Mouse (Mus musculus) MN1 (cell line): ENCODE data around the gene Iapp.
"Not testable (repeated sequence)": the region's sequence is repeated elsewhere in the genome, so short reads cannot be mapped to it uniquely, and the experiment has no call there.

Experiments
- DNase-seq: peaks from one replicate; pipeline ENCODE4 v3.0.0-alpha.2; 2016; ENCODE audit warnings: low spot score

Iapp gene

DNA sequence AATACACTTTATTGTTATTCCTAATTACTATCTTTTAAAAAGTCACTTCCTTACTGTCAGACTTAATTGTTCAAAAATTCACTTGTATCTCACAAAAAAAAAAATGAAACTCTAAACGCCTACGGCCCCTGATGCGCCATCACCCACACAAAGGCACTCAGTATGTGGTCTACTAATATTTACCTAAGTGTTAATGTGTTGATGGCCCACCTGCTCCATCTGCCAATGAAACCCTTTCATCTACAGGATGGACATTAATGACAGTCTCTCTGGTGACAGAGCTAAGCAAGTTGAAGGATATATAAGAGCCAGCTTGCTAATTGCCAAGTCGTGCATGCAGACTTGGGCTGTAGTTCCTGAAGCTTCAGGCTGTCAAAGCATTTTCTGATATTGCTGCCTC lies at the start of gene Iapp:
Iapp (plus strand) TSS at position 326 of the 400 bp plus-strand sequence.
- no peak for DNase-seq

DNA sequence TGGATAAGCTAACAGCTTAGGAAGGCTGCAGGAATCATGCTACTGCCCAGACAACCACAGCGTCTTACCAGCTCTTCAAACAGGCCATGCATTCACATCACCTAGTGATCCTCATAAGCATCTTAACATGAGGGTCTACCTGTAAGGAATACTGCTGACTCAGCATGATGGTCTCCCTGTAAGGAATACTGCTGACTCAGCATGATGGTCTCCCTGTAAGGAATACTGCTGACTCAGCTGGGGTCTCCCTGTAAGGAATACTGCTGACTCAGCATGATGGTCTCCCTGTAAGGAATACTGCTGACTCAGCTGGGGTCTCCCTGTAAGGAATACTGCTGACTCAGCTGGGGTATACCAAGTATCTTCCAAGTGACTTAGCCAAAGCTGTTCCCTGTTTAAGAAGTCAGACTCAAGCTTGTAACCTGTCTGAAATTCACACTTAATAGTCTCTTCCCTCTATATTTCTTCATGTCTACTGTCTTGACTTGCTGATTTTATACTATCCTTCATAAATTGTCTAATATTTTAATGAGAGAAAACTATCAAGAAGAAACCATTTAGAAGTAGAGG lies 47.4 kb upstream of the Iapp start:
- DNase-seq: not testable (repeated sequence)

DNA sequence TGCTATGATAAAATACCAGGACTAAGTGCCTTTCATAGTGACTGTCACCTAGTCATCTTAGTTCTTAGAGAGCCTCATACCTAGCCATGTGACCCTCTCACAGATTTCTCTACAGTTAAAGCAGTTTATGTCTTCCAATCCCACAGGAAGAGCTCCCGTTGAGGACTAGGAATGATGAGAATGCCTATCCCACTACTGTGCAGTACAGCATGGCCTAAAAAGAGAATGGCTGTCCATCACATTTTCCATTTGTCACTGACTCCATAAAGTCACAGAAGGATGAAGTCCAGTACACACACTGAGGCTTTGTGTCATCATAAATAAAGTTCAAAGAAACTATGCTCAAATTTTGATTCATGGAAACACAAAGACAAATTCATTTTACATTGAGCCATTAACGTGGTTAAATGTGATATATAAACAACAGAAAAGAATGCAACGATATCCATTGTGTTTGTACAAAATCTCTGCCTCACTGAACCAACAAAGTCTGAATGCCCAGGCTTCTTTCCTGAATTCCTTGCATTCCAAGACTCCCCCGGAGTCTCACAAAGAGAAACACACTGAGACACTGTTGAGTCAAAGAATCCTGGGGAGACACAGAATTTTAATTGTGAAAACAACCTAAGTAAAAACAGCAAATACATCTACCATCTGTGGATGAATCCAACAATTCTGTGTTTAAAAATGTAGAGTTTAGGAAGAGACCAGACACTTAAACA lies 22.3 kb upstream of the Iapp start:
- DNase-seq: no peak

DNA sequence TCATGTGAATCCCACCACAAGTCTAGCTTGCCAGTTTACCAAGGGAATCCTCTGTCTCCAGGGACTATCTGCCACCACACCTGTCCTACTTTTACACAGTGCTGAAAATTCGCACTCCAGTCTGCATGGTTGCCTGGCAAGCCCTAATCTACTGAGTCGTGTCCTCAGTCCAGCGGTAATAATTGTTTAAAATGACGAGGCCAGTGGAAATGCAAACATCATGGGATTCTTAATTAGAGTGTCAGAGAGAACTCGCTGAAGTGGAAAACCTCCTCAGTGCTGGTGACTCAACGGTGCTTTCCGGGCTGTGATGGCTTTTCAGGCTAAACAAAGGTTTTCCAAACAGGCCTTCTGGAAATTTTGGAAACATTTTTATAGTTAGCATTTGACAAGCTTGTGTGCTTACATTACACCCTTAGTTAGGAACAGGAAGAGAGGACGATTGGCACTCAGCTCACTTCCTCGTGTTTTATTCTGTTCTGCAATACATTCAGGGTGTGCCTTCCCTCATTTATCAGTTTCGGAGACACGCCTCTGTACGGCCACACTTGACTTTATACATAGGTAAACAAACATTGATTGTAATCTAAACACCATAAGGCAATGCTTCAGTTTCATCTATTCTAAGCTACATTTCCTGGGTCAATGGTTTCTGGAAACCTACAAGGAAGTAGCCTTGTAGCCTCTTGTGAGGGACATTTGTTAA lies 8.7 kb upstream of the Iapp start:
- no peak for DNase-seq

DNA sequence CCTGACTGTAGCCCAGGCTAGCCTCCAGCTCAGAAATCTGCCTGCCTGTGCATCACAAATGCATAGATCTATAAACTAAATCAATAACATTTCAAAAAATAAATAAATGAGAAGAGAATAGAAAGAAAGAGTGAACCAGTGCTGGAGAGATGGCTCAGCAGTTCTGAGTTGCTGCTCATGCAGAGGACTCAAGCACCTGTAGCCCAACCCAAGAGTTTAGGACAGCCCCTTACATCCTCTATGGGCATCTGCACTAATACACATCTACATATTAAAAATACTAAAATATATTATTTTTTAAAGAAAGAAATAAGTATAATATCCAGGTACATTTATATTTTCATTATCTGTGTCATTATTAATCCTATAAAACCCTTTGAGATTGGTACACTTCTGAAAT lies 6.9 kb downstream of the Iapp start:
- DNase-seq: no peak

DNA sequence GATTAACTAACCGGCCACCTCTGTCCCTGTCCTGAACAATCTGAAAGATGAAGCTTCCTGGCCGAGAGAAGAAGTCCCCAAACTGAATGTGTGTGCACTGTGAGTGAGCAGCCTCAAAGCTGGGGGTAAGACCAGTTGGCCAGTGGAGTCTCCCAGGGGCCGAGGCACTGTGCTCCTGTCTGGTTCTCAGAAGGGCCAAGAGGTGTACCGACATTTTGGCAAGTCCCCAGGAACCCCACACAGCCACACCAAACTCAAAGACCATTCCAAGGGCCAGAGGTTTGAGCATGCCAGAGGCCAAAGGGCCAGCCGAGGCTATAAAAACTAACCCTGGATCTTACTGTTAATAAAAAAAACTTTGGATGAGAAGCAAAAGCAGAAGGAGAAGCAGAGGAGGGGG lies 16.1 kb downstream of the Iapp start:
- DNase-seq: no peak

DNA sequence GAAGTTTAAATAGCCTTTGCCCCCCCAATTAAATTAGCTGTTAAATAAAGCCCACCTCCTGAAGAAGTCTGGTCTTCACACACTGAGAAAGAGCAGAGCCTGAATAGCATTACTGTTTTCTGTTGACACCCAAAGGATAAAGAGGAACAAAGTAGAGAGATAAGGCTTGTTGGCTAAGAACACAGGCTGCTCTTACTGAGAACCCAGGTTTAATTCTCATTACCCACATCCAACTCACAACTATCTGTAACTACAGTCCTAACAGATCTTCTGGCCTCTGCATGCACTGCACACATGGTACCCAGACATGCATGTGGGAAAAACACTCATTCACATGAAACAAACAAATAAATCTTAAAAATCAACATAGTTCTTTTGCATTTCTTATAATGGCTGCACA lies 18.9 kb downstream of the Iapp start:
- DNase-seq: no peak

DNA sequence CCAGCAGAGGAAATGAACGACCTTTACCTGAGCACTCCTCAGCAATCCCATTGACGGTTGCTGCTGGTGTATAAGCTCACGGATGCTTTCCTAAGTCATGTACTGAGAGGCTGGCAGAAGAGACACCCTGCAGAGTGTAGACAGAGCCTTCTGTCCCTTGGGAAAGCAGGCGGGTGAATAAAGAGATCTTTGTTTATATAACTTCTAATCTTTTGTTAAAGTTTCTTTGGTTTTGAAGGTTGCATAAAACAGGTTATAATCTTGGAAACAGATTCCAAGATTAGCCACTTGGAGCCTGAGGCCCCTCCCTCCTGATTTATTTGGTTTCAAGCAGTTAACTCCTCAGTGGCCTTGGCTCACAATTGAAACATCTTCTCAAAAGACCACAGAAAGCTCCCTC lies 24.7 kb downstream of the Iapp start, which contains the start of gene Slco1a5:
Slco1a5 (minus strand) TSS at position 101 of the 400 bp plus-strand sequence.
- no peak for DNase-seq

DNA sequence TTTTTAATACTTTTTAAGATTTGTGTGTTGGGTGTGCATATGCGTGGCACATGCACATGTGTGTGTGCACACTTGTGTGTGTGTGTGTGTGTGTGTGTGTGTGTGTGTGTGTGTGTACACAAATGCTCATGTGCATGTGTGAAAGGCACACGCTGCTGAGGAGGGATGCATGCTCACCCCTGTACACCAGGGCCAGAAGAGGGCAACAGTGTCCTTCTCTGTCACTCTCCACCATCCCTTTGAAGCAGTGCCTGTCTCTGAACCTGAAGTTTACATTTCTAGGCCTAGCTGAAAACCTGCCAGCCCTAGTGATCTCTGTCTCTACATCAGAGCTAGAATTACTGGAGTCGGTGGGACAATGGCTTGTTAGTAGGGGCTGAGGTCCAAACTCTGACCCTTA lies 28.4 kb downstream of the Iapp start:
- no peak for DNase-seq

DNA sequence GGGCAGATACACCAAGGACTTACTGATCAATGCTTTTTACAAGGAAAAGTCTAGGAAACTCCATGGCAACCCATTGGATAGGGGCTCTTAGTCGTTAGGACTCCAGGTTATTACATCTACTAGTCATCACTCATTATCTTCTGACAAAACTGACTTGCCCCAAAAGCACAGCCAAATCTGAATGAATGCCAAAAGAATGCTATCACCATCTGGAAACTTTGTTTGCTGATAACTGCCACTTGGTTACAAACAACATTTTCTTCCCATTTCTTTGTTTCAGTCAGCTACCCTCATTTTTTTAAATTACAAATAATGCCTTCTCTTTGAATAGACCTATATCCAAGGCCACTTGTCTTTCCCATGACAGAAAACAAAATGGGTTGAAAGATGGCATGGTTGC lies 31.0 kb downstream of the Iapp start:
- no peak for DNase-seq

DNA sequence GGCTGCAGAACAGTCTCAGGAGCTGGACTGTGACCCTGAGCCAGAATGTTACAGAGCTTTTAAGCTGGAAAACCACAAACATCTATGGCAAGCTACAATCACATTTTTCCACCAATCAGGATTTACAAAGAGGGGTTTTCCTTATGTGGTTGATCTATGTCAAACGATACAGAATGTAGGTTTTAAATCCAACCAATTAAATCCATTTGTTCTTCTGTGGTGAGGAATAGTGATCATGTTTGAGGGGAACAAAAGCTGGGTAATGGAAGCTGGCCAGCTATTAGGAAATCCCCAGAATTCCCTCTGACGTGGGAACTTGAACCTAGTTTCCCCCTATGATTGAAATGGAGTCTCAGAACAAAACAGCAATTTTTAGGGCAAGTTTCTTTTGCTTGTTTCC lies 40.7 kb downstream of the Iapp start:
- DNase-seq: no peak

DNA sequence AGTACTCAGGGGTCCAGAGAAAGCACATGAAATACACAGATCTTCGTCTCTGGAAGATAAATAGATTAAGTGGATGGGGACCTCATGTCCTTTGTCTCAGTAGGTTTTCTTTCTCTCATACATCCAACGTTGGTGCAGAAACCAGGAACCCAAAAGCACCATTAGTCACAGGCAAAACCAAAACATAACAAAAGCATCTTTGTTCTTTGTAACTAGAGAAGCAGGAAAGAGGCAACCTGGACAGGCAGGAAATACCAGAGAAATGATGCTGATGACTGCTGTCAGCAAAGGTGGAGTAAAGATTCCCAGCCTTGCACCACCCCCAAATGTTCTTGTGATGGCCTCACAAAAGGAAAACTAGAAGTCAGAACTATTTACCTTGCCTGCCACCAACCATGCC lies 41.4 kb downstream of the Iapp start:
- DNase-seq: no peak

DNA sequence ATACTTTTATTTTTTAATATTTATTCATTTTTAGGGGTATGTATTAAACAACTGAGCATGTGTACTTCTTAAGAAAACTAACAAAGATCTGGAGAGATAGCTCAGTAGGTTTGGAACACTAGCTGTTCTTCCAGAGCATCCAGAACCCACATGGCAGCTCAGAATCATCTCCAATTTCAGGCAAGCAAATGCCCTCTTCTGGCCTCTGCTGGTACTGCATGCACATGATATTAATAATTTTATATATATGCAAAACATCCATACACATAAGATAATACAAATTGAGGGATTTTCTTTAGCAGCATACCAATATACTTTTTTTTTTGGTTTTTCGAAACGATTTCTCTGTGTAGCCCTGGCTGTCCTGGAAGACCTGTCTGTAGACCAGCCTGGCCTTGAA lies 45.3 kb downstream of the Iapp start:
- peak; percentile 20 for DNase-seq

DNA sequence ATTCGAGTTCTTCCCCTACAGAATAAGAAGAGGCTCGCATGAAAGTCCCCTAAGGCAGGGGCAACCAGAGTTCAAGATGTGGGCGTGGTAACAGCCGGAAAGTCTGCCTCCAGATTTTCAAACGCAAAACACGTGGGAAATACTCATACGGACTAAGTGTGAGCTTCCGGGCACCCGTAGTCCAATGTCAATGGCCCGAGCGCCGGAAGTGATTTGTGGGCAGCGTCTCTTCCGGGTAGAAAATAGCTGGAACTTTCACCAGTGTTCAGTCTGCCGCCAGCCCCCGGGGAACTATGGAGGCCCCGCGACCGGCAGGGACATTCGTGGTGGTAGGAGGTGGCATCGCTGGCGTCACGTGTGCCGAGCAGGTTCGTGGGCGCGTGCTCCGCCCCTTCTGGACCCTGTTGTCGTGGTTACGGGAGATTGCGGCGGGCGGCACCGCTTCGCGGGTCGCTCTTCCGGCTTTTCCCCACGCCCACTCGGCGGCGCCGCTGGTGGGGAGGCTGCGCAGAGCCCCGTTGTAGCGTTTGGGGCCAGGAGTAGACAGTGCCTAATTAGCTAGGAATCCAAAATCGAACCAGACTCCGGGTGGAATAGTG lies 47.3 kb downstream of the Iapp start, which contains the start of gene Pyroxd1:
Pyroxd1 (plus strand) TSS at position 215 of the 599 bp plus-strand sequence.
- peak; percentile 92 for DNase-seq

DNA sequence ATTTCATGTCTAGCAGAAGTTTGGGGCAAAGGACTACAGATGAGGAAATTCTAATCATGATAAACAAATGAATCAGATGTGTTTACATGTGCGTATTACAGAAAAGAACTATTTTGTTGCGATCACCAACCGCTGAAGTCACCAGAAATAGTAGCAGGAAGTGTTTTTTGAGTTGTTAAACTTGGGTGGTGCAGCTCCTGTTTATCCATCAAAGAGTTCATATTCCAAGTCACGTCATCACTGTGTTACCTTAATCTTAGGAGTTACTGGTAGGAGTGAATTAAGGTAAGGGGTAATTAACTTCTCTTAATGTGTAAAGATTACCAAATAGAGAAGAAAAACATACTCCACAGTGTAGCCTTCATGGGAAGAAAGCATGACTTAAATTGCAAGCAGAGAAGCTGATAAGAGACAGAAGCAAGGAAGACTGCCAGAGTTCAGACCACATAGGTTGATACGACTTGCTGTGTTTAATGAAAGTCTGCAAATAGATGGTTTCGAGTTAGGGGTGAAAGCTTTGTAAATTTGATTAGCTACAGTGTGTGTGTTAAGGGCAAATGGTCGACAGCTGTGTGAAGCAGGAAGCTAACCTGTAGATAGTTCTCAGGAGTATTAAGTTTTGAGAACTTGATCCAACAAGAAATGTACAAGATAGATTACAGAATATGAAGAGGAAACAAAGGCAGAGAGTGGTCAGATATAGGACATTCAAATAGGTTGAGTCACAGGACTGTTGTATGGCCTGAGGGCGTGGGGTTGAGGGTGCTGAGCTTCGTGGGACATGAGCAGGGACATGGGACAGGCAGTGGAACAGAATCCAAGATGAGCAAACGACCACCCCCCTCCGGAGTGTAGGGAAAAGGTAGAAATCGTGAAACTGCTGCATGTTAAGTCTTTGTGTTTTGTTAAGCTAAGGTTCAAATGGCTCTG lies 48.2 kb downstream of the Iapp start:
- DNase-seq: no peak

DNA sequence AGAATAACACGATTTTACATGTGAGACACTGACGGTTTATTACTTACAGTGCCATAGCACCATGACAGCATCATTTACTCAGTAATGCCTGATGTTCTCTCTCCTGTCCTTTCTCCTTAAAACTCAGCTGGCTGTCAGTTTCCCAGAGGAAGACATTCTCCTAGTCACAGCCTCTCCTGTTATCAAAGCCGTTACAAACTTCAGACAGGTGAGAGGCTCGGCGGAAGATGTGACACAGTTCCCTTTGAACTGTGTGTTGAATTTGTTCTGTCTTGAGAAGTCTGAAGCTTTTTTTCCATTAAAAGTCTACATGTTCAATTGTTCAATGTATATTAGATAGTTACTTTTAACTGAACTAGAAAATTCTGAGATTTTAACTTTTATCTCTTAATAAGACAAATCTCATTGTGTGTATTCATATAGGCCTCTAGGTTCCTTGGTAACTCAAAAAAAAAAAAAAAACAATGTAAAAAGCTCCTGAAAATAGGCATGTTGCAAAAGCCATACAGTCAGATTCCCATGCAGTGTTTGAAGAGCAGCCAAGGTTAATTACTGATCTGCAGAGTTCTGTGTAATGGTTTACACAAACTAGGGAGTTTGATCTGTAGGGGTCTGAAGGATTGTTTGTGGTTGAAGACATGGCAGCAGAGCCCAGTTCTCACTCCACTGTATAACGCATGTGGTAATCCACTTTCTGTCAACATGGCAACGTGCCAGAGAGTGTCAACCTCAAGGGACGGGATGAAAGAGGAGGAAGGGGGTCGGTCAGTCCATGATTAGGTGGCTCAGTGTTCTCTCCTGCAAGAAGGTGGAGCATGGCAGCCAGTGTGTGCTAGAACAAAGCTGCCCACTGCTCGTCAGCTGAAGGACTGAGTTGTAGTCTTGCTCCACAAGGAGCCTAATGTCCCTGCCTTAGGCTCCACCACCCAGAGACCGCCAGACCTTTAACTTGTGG lies 49.5 kb downstream of the Iapp start:
- DNase-seq: peak; percentile 19

DNA sequence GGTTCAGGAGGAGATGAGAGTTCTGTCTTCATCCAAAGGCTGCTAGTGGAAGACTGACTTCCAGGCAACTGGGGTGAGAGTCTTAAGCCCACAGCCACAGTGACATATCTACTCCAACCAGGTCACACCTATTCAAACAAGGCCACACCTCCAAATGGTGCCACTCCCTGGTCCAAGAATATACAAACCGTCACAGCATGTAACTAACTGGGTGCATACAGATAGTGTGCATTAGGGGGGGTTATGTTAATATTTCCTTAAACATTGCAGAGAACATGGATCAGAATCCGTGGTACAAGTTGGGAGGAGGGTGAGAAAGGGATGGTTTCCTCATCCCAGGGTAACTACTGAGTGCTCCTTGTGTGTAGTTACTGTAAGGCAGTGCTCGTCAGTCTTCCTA lies 53.9 kb downstream of the Iapp start:
- not testable (repeated sequence) for DNase-seq
